Mouse (Mus musculus) neural tube, embryonic 11.5 days (tissue): ENCODE data around the gene Plekhj1. TPM values are rescaled to one million over a fixed set of nuclear protein-coding genes. Genes with fewer than 3 reads are reported as not detected.

Source experiments
- ATAC-seq: fragments of 200-750 bp; cut with Nextera tagmentation; 2 replicates; pipeline ENCODE4 v1.8.0; 2017; ENCODE audit warnings: moderate number of reproducible peaks, mild to moderate bottlenecking, moderate TSS enrichment, moderate library complexity; ENCODE audit not compliant: insufficient read depth, low FRiP score, low TSS enrichment
- DNase-seq: peaks from one replicate; pipeline ENCODE4 v3.0.0-alpha.2; 2015; ENCODE audit warnings: low spot score
- H3K27ac ChIP-seq: fragments of 300-500 bp; sonication (generic); 2 replicates; pipeline ENCODE4 v1.5.1; 2014; ENCODE audit warnings: low read depth, mild to moderate bottlenecking, low read length
- H3K27me3 ChIP-seq: fragments of 300-500 bp; sonication (generic); 2 replicates; pipeline ENCODE4 v1.6.1; 2014; ENCODE audit warnings: mild to moderate bottlenecking, low read length, mixed read lengths; ENCODE audit not compliant: control insufficient read depth, insufficient read depth
- H3K36me3 ChIP-seq: fragments of 300-500 bp; sonication (generic); 2 replicates; pipeline ENCODE4 v1.6.1; 2014; ENCODE audit warnings: mild to moderate bottlenecking, low read length, moderate library complexity, mixed read lengths; ENCODE audit not compliant: control insufficient read depth, insufficient read depth
- H3K4me1 ChIP-seq: fragments of 300-500 bp; sonication (generic); 2 replicates; pipeline ENCODE4 v1.6.1; 2014; ENCODE audit warnings: low read length, mixed read lengths; ENCODE audit not compliant: control insufficient read depth, insufficient read depth
- H3K4me2 ChIP-seq: fragments of 300-500 bp; sonication (generic); 2 replicates; pipeline ENCODE4 v1.6.1; 2014; ENCODE audit warnings: low read depth, mild to moderate bottlenecking, moderate library complexity
- H3K4me3 ChIP-seq: fragments of 300-500 bp; sonication (generic); 2 replicates; pipeline ENCODE4 v1.5.1; 2014; ENCODE audit warnings: low read depth, low read length
- H3K9ac ChIP-seq: fragments of 300-500 bp; sonication (generic); 2 replicates; pipeline ENCODE4 v1.6.1; 2014; ENCODE audit warnings: mild to moderate bottlenecking, low read length
- H3K9me3 ChIP-seq: fragments of 300-500 bp; sonication (generic); 2 replicates; pipeline ENCODE4 v1.6.1; 2016; ENCODE audit warnings: low read length; ENCODE audit not compliant: control insufficient read depth
- WGBS: fragments of 180-500 bp; shearing (Covaris S2); extraction: QIAGEN DNeasy Blood & Tissue Kit; methylation state at CpG from one replicate; pipeline ENCODE4 v1.1.7; 2014; 5-methylcytosine and 5-hydroxymethylcytosine counted together
- polyA plus RNA-seq: library from polyadenylated mRNA; unstranded; fragments of >200 nt; fragmentation: Nextera tagmentation; extraction: Ambion mirVana; gene quantifications from 2 replicates; pipeline ENCODE4 v1.2.1, GENCODE M21; 2014

The Plekhj1 gene
- polyA plus RNA-seq, 1 experiment from 2014 or later: 153 TPM

- H3K4me1 ChIP-seq: no peaks in the 10 kb centered on the region
- H3K27ac ChIP-seq: no peak overlapping the region
- H3K9ac ChIP-seq: no peak overlapping the region
- DNase-seq (no peak), ATAC-seq (no peak)
- H3K9me3 ChIP-seq: no peaks in the 10 kb centered on the region
- 91% methylated on average over 5 of the region's 5 CpGs for WGBS
- H3K27me3 ChIP-seq: no peaks in the 10 kb centered on the region
- peaks cover 33% of the 10 kb centered on the region for H3K36me3 ChIP-seq
- H3K4me2 ChIP-seq: no peak overlapping the region
- no peak overlapping the region for H3K4me3 ChIP-seq
These were observed 21.3 kb downstream of the Plekhj1 start for GRCm38 (mm10) chr10:80777123-80777522.

- Histone ChIP-seq H3K4me2 (no peak overlapping the region), H3K4me1 (no peaks in the 10 kb centered on the region), H3K27ac (no peak overlapping the region), H3K9ac (no peak overlapping the region), H3K36me3 (peaks cover 32% of the 10 kb centered on the region), H3K4me3 (no peak overlapping the region), H3K27me3 (no peaks in the 10 kb centered on the region), H3K9me3 (no peaks in the 10 kb centered on the region)
- ATAC-seq: no peak
- DNase-seq: no peak
- WGBS: 96% methylated on average over 6 of the region's 6 CpGs
These were observed 22.0 kb downstream of the Plekhj1 start for GRCm38 (mm10) chr10:80776358-80776869.

DNA sequence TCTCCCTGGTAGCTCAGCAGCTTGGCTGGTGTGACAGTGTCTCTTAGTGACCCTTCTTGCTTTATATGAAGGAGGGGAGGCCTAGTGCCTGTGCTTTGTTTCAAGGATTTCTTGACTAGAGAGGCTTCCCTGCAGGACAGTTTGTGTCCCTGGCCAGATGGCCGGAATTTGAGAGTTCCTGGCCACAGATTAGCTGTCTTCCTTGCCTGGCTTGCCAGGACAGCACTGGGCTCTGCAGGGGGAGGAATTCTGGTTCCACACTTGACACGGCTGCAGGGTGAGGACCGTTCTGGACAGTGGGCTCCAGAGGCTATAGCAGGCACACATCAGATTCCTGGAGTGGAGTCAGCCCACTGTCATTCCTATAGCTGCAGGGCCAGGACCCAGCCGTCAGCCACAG lies 22.7 kb downstream of the Plekhj1 start:
- Histone ChIP-seq H3K36me3 (peaks cover 34% of the 10 kb centered on the region), H3K4me2 (no peak overlapping the region), H3K4me1 (no peaks in the 10 kb centered on the region), H3K9ac (no peak overlapping the region), H3K4me3 (no peak overlapping the region), H3K9me3 (no peaks in the 10 kb centered on the region), H3K27me3 (no peaks in the 10 kb centered on the region), H3K27ac (no peak overlapping the region)
- ATAC-seq: no peak
- 91% methylated on average over 4 of the region's 4 CpGs for WGBS
- no peak for DNase-seq

DNA sequence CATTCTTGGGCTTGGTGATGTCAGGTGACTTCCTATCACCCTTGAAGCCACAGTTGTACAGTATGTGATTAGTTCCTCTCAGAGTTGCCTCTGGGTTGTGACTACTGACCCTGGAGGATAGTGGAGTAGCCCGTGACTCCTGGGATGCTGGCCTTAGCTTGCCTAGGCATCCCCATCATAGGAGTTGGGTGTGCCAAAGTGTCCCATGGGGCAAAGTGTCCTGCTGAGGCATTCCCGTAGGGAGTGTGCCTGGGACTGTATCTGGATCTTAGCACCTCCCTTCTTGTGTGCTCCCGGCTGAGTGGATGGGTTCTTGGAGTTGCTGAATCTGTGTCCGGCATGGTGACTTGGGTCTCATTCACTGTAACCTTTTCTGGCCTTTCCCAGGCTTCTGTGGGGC lies 23.4 kb downstream of the Plekhj1 start:
- ATAC-seq (no peak), DNase-seq (no peak)
- Histone ChIP-seq H3K4me2 (no peak overlapping the region), H3K9ac (no peak overlapping the region), H3K9me3 (no peaks in the 10 kb centered on the region), H3K4me1 (no peaks in the 10 kb centered on the region), H3K4me3 (no peak overlapping the region), H3K27ac (no peak overlapping the region), H3K27me3 (no peaks in the 10 kb centered on the region), H3K36me3 (peaks cover 34% of the 10 kb centered on the region)
- 89% methylated on average over 4 of the region's 4 CpGs for WGBS

DNA sequence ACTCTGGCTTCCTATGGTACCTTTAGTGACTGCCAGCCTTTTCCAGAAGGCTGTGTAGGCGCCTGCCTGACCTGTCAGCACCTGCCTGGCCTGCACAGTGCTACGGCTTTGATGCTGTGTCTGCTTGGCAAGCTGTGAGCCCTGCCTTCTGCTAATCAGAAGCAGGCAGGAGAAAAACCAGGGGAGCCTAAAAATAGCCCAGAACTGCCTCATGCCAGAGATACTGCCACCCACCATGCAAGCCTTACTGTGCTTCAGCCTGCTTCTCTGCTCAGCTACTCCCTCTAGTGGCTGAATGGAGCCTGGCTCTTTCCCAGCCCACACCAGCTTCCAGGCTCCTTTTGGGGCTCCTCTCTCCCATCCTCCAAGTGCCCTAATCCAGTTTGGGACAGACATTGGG lies 23.9 kb downstream of the Plekhj1 start:
- Histone ChIP-seq H3K9ac (no peak overlapping the region), H3K4me1 (no peaks in the 10 kb centered on the region), H3K4me3 (no peak overlapping the region), H3K36me3 (peaks cover 33% of the 10 kb centered on the region), H3K27me3 (no peaks in the 10 kb centered on the region), H3K27ac (no peak overlapping the region), H3K4me2 (no peak overlapping the region), H3K9me3 (no peaks in the 10 kb centered on the region)
- ATAC-seq (no peak; the same call in 1 of the 2 replicates), DNase-seq (peak; percentile 69)
- 67% methylated on average over 2 of the region's 2 CpGs for WGBS

DNA sequence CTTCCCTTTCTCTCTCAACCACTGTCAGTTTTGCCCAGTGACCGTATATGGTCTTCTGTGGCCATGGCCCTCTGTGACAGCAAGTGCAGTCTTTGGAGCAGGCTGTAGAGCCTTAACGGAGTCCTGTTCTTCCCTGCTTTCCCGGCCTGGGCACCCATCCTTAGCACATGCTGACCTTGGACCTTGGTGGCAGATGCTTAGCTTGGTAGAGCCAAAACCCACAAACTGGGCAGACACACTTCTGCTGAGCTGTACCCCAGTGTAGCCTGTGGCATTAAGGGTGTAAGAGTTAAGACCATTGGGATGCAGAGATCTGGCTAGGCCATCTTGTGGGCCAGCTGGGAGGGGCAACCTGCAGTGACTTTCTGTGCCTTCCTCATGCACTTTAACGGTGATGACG lies 24.6 kb downstream of the Plekhj1 start:
- 87% methylated on average over 5 of the region's 5 CpGs for WGBS
- DNase-seq: no peak
- no peak for ATAC-seq
- H3K9me3 ChIP-seq: no peaks in the 10 kb centered on the region
- H3K4me3 ChIP-seq: no peak overlapping the region
- H3K27ac ChIP-seq: no peak overlapping the region
- H3K9ac ChIP-seq: no peak overlapping the region
- no peaks in the 10 kb centered on the region for H3K27me3 ChIP-seq
- no peaks in the 10 kb centered on the region for H3K4me1 ChIP-seq
- H3K4me2 ChIP-seq: no peak overlapping the region
- H3K36me3 ChIP-seq: peaks cover 31% of the 10 kb centered on the region

GRCm38 (mm10) chr10:80768365-80768764 lies 30.1 kb downstream of the Plekhj1 start:
- no peak overlapping the region for H3K9ac ChIP-seq
- H3K27ac ChIP-seq: no peak overlapping the region
- DNase-seq (no peak), ATAC-seq (no peak)
- no peaks in the 10 kb centered on the region for H3K9me3 ChIP-seq
- H3K36me3 ChIP-seq: peaks cover 33% of the 10 kb centered on the region
- no peak overlapping the region for H3K4me3 ChIP-seq
- H3K4me1 ChIP-seq: no peaks in the 10 kb centered on the region; the same call in 1 of the 2 replicates
- H3K27me3 ChIP-seq: no peaks in the 10 kb centered on the region
- 91% methylated on average over 6 of the region's 6 CpGs for WGBS
- no peak overlapping the region for H3K4me2 ChIP-seq

DNA sequence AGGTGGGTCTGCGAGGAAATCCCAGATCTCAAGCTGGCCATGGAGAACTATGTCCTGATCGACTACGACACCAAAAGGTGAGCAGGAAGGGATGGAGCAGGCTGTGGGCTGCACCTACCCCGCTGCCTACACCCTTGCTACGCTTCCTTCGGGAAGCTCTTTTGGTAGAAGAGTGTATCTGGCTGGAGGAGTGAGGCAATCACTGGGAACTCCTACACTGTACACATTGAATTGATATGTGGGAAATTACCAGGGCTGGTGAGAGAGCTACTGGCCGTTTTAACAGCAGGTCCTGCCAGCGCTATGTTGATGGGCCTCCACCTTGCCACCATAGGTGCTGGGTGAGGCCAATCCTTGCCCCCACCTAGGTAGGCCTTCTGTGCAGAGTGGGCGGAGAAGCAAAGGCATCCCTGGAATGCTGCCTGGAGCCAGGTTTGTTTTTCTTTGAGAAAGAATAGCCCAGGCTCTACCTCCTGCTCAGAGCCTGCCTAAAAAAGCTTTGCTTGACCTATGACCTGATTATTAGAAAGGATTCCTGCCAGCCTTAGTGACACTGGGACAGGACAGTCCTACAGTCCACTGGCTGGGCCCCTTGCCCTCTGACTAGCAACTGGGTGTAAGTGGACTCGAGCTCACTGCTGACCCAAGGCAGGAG lies 32.1 kb downstream of the Plekhj1 start:
- peaks cover 2% of the 10 kb centered on the region; the same call in 1 of the 2 replicates for H3K4me1 ChIP-seq

GRCm38 (mm10) chr10:80765746-80766145 lies 32.7 kb downstream of the Plekhj1 start:
- H3K4me3 ChIP-seq: no peak overlapping the region
- DNase-seq (no peak), ATAC-seq (no peak)
- H3K27ac ChIP-seq: no peak overlapping the region
- H3K27me3 ChIP-seq: no peaks in the 10 kb centered on the region
- no peak overlapping the region for H3K4me2 ChIP-seq
- peaks cover 18% of the 10 kb centered on the region for H3K36me3 ChIP-seq
- 100% methylated on average over 2 of the region's 2 CpGs for WGBS
- H3K4me1 ChIP-seq: peaks cover 2% of the 10 kb centered on the region; the same call in 1 of the 2 replicates
- no peaks in the 10 kb centered on the region for H3K9me3 ChIP-seq
- H3K9ac ChIP-seq: no peak overlapping the region

More for the DNA sequence above, 32.1 kb downstream of the Plekhj1 start:
- no peak overlapping the region for H3K4me3 ChIP-seq
- H3K9ac ChIP-seq: no peak overlapping the region
- WGBS: 90% methylated on average over 10 of the region's 10 CpGs
- no peak overlapping the region for H3K4me2 ChIP-seq
- H3K9me3 ChIP-seq: no peaks in the 10 kb centered on the region
- no peak for DNase-seq
- peaks cover 21% of the 10 kb centered on the region for H3K36me3 ChIP-seq
- no peak for ATAC-seq
- H3K27me3 ChIP-seq: no peaks in the 10 kb centered on the region
- no peak overlapping the region for H3K27ac ChIP-seq
